Mouse (Mus musculus) thymus, postnatal 25 days (tissue): ENCODE data around the gene Ptger2.

ENCODE experiments used
- DNase-seq: peaks from one replicate; pipeline ENCODE4 v3.0.0; 2022

Gene Ptger2

GRCm38 (mm10) chr14:45049689-45050418 lies 61.9 kb downstream of the Ptger2 start:
- no peak for DNase-seq

DNA sequence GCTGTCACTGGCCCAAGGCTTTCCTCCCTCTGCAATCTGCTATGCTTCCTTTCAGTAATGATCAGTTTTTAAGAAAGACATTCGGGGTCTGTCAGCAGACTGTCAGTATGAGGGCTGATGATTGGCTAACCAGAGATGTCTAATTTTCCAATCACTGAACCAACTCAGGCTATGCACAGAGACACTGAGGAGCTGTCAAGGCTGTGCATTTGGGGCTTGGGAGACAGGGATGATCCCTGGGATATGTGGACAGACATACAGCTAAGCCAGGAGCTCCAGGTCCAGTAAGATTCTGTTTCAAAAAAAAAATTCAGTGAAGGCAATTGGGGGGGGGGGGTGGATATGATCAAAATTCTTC lies 62.4 kb downstream of the Ptger2 start:
- no peak for DNase-seq

DNA sequence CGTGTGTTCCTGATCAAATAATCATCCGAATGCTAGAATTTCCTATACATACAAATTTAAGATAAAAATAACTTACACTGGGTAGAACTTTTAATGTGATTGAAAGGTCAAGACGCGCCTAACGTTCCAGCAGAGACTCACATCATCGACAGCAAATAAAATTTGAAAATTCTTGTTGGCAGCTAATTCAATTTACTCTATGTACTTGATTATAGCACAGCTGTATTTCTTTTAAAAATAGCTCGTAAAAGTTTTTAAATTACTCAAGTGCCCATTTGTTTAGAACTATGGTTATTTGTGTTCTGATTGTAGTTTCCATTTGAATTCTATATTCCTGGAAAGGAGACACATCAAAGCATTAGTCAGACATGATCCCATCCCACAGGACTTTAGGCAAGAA lies 63.1 kb downstream of the Ptger2 start:
- DNase-seq = no peak
